Mouse (Mus musculus) cerebellum, adult 18-20 months (tissue): ENCODE measurements at regions not wholly inside any gene's neighbourhood (a gene's known extent, or its start where the extent isn't known, plus 50 kb on each side); places are given as distances from the start of the nearest gene placed in this dataset.

Source experiments
- DNase-seq, 2 experiments: peaks; one replicate each; pipeline ENCODE4 v3.0.0; 2021

DNA sequence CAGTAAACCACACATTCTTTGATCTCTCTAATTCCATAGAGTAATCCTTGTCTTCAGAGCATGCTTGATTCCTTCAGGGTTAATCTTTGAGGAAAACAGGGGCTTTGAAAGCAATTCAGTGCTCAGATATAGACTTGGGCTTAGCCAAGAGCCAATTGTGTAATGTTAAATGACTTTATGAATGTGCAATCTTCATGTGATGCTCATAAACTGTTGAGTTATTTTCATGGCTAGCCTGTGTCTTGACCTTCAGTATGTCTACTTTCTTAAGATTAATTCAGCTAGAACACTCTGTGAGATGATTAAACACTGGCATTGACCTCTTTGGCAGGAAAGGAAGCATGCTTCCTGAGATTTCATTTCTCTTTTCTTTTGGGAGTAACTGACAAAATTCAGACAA, 147.8 kb downstream of the Gabrg2 start:
- no peak for DNase-seq

- DNase-seq, result no peak
Measured at GRCm38 (mm10) chr11:41825978-41826679, 174.5 kb downstream of the Gabrg2 start.

DNA sequence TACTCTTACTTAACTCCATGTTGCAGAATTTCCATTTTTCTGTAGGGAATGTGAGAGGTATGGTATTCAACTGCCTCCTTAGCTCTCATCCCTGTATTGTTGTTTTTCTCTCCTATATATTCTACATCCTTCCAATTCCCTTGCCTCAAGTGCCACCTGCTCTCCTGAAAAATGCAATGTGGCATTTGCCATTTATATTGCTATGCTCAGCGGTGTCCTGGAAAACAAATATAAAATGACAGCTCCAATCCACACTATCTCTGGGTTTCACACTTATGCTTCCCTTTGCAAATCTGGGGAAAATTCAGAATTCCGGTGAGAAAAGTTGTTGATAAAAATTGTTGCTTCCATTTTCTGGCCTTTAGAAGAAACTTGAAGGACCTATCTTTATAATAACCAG, 182.6 kb downstream of the Gabrg2 start:
- peak in 1 of 2 experiments; percentile 2 for DNase-seq

- DNase-seq, result no peak
Measured at GRCm38 (mm10) chr11:41812996-41813395, 187.7 kb downstream of the Gabrg2 start.

- no peak for DNase-seq
Measured at GRCm38 (mm10) chr11:41808897-41809296, 191.8 kb downstream of the Gabrg2 start.

DNA sequence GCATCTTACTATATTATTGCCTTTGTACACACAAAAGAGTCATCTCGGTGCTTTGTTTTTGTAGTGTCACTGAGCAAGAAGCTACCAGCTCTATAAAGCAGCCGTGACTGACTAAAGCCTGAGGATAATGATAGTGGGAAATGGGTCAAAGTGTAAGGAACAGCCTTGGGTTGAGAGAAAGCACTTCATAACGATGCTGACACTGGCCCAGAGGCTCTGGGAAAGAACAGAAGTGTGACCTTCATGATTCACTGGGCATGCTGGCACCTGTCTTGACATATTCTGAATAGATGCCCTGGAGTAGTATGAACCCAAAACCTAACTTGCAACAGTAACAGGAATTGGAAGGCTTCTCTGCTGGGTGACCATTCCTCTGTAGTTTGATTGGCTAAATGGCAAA, 208.5 kb downstream of the Gabrg2 start:
- no peak for DNase-seq
